Mouse (Mus musculus): Measurements from ENCODE around the gene Rdx. TPM values are rescaled to one million over a fixed set of nuclear protein-coding genes. Genes with fewer than 3 reads are reported as not detected.

The Rdx gene
- total RNA-seq, 2 experiments from 2014 or later, result 55.9 to 57.2 TPM

DNA sequence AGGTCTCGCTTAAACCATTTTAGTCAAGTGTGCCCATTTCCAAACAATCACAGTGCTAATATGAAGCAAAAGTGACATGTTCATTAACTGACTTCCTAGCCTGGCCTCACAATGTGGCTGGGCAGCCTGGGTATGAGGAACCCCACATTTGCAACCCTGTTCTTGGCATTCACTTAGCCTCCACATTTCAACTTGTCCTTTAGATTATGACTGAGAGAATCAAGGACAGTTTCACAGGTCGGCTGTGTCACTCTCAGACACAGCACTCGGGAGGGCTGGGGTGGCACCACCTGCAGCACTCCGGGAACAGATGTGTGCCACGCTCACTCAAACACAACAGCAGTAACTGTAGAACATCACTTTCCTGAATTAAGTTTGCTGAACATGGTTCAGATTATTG is 66.1 kb downstream of the Rdx start:
- DNase-seq, result no peak

GRCm38 (mm10) chr9:52119212-52119611 is 72.2 kb downstream of the Rdx start:
- no peak for DNase-seq

- no peak for DNase-seq
These were observed 78.3 kb downstream of the Rdx start for GRCm38 (mm10) chr9:52125225-52125624.

DNA sequence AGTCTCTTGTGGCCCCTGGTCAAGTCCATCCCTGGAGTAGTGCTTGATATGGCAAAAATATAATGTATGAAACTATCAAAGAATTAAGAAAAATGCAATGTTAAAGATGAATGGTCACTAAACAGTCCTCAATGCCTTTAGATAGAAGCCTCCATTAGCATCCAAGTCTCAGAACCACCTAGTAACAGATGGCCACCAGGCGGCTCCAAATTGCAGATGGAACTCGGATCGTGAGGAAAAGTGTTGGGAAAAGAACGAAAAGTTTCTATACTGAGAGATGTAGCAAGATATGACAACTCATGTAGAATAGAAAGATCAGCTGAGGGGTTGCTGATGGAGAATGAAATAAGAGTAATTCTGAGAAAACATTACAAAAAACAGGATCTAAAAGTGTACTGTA is 83.4 kb downstream of the Rdx start:
- no peak for DNase-seq

DNA sequence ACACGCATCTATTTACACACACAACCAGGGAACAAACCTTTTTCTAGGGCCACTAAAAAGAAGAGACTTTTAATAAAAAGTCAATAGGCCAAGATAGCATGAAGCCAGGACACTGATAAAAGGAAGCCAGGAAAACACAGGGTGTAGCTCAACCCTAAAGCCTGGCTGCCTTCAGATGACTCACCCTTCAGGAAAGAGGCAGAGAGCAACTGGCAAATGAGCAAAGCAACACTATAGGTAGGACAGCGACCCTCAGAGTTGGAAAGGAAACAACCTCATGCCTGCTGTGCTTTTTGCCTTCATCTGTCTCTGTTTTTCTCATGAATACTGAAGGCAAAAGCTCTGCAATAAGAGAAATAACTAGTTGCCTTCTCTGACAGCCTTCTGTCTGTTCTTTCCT is 85.8 kb downstream of the Rdx start:
- no peak for DNase-seq

Small RNAs within 50 kb of the gene (microRNA-seq; reads per million reads assigned to microRNA genes)
- gene Gm27686, result 0 reads per million in 2 experiments
- gene Mir6244, result 0 reads per million in 2 experiments

Other genes starting within 250 kb of the Rdx start
- gene Fdx1, start 83.6 kb upstream of the Rdx start, total RNA-seq (2021), result 10 to 100 TPM; 19.4 to 21.2 TPM
- 10 to 100 TPM; 12.6 to 12.9 TPM for gene Zc3h12c, start 121.4 kb downstream of the Rdx start, total RNA-seq (2021)

All from layer of hippocampus, postnatal 36 days (tissue).